Mouse (Mus musculus) kidney, postnatal 10 days (tissue): ENCODE data around the gene Flnb.
A peak's percentile ranks its signal among the peaks of the same experiment; 100 is the strongest.

ENCODE experiments used
- DNase-seq: peaks from one replicate; pipeline ENCODE4 v3.0.0; 2021; ENCODE audit warnings: mixed read lengths

The Flnb gene

GRCm38 (mm10) chr14:7945261-7945660 is 127.5 kb downstream of the Flnb start:
- no peak for DNase-seq

- no peak for DNase-seq
These were observed 133.5 kb downstream of the Flnb start for GRCm38 (mm10) chr14:7951234-7951633.

DNA sequence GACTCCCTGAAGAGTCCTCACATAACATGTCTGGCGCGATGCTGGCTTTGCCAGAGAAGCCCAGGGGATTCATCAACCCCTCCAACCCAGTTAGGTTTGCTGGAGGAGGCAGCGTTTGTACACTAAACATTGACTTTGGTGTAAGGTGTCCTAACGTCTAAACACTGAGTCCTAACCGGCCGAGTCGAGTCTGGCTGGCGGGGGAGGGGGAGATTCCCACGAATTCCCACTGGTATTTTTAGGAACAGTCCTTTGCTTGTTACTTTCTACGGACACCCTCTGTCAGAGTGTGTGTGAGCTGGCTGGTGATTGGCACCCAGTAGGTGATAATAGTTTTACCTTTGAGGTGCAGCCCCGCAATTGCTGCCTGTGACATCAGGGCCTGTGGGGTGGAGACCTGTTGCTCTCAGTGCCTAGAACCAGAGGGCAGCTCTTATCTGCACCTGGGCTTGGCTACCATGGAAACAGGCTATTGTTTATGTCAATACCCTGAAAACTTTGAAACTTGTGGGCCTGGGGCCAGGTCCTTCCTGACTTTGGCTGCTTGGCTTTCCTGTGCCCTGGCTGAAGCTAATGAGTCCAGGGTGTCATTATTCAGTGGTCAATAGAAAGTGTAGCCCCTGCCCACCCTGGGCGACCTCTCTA is 135.0 kb downstream of the Flnb start:
- peak; percentile 48 for DNase-seq

DNA sequence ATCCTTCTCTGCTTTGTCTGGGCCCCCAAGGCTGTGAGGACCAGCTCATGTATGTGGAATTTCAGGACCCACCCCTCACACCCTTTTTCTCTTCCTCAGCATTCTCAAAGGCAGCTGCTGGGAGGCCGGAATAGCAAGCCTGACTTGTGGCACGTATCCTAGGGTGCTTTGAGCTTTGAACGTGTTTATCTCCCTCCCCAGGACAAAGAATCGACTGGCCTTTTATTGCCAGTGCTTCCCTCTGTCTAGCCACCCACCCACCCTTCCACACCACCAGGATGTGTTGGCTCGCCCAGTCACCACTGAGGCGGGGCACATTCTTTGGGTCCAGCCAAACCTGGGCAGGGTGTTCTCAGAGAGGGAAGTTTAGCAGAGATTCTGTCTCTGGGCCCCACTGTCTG is 136.3 kb downstream of the Flnb start:
- no peak for DNase-seq

- DNase-seq: no peak
These were observed 138.7 kb downstream of the Flnb start for GRCm38 (mm10) chr14:7956427-7956826.

GRCm38 (mm10) chr14:7957049-7957448 is 139.3 kb downstream of the Flnb start, which contains the start of gene Gm45521:
Gene Gm45521 (plus strand): TSS chr14:7957288.
- no peak for DNase-seq

- DNase-seq: peak; percentile 44
These were observed 142.9 kb downstream of the Flnb start for GRCm38 (mm10) chr14:7960616-7961015.

GRCm38 (mm10) chr14:7961714-7962113 is 144.0 kb downstream of the Flnb start:
- peak; percentile 35 for DNase-seq

- no peak for DNase-seq
These were observed 144.9 kb downstream of the Flnb start for GRCm38 (mm10) chr14:7962626-7963025.

- no peak for DNase-seq
These were observed 145.4 kb downstream of the Flnb start for GRCm38 (mm10) chr14:7963160-7963559.

GRCm38 (mm10) chr14:7964219-7964889 is 146.6 kb downstream of the Flnb start:
- DNase-seq: peak; percentile 79

GRCm38 (mm10) chr14:7971889-7972493 is 154.2 kb downstream of the Flnb start:
- DNase-seq: peak; percentile 30

- no peak for DNase-seq
These were observed 156.9 kb downstream of the Flnb start for GRCm38 (mm10) chr14:7974643-7975042.

DNA sequence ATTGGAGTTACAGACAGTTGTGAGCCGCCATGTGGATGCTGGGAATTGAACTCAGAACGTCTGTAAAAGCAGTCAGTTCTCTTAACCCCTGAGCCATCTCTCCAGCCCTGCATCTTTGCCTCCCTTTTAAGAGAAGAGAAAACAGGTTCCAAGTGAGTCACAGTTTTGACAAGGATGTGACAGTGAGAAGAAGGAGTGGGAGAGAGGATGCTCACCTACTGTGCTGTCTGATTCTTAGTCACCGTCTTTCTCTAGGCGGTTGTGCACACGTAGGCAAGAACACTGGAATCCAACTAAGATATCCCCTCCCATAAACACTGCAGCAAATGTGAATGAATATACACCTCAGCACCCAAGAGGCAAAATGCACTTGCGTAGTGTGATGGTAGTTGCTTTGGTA is 157.4 kb downstream of the Flnb start:
- DNase-seq: no peak

- no peak for DNase-seq
These were observed 159.7 kb downstream of the Flnb start for GRCm38 (mm10) chr14:7977471-7977870.

- no peak for DNase-seq
These were observed 160.4 kb downstream of the Flnb start for GRCm38 (mm10) chr14:7978183-7978582.

DNA sequence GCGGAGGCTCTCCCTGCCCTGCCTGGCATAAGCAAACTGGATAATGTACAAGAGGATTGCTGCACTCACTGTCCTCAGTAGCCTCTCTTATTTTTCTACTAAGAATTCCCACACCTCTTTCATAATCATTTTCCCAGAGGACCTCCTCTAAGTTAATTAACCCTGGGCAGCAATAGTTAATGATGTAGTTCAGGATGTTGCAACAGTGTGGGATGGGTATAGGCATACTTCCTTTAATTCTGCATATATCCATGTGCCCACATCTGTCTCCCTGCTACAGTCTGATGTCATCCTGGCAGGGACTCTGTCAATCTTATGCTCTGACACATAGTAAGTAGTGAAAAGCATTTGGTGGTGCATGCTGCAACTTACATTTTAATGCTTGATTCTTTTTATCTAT is 163.5 kb downstream of the Flnb start:
- DNase-seq: no peak

DNA sequence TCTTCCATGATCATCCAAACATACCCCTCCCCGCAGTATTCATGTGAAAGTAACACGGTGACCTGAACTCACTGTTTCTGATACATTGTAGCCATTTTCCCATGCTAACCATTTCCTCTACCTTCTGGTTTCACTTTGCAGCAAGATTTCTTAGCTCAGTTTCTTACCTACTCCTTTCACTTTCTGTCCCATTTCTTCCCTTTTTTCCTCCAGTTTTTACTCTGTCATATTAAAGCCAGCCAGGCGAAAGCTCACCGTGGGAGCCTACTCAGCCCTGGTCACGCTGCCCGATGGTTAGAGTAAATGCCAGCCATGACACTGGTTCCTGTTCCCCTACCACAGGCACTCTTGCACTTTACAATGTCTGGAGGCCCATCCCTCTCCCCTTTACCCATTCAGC is 169.2 kb downstream of the Flnb start:
- DNase-seq: no peak

DNA sequence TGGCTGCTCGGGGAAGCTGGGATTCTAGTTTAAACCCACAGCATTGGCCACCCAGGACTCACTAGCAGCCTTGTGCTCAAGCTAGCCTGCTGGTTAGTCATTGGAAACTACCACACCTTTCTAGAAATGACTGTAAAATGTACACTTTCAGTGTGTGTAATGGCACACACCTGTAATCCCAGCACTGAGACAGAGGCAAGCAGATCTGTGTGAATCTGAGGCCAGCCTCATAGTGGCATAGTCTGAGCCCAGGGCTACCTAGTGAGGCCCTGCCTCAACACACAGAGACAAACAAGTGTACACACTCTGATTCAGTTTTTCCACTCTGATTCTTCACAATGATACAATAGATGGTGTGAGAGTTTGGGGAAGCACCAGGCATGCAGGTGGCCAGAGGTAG is 171.6 kb downstream of the Flnb start:
- no peak for DNase-seq

DNA sequence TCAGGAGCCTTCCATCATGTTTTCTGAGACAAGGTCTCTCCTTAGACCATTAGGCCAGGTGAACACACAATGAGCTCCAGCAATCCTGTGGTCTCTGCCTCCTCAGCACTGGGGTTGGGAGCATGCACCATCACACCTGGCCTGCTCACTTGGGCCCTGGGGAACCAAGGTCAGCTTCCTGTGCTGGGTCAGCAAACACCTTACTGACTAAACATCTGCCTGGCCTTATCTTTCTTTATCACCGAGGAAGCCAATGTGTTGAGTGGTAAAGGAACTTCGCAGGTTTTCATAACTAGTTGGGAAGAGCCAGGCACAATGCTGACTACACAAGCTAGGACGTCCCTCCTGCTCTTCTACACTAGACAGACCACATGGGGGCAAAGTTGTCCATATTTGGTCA is 172.2 kb downstream of the Flnb start:
- DNase-seq: no peak

GRCm38 (mm10) chr14:7991108-7991776 is 173.5 kb downstream of the Flnb start:
- DNase-seq: no peak

DNA sequence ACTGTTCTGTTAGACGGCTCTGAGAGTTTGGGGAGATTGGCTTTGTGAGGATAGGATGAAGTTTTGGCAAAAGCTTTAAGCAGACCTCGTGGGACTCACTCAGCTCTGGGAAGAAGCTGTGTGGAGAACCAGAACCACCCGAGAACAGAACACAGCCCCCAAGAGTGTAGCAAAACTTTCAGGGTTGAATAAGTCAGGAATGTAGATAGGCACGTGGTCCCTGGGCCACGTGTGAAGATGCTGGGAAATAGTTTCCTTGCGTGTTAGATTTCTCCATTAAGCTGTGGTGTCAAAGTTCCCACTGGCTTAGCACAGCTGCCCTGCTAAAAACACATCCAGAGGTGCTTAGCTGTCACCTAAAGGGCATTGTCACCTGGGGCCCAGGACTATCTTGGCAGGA is 174.4 kb downstream of the Flnb start:
- no peak for DNase-seq

GRCm38 (mm10) chr14:7994271-7994767 is 176.6 kb downstream of the Flnb start, which contains the start of gene Dnase1l3:
Gene Dnase1l3 (minus strand): TSS chr14:7994573.
- peak; percentile 80 for DNase-seq
